Mouse (Mus musculus) bone marrow, adult 2 months (tissue): Measurements from ENCODE around the gene Dcaf15.

Experiments used
- CTCF ChIP-seq: fragments of 200-500 bp; IDR thresholded peaks from 2 replicates; pipeline ENCODE4 v1.5.1; 2011; ENCODE audit warnings: low read length, control low read depth; ENCODE audit not compliant: control insufficient read depth, insufficient read depth
- POLR2A ChIP-seq: fragments of 200-500 bp; IDR thresholded peaks from 2 replicates; pipeline ENCODE4 v1.6.1; 2011; ENCODE audit warnings: low read depth, mild to moderate bottlenecking, control low read depth, low read length, borderline replicate concordance; ENCODE audit not compliant: control insufficient read depth

DNA sequence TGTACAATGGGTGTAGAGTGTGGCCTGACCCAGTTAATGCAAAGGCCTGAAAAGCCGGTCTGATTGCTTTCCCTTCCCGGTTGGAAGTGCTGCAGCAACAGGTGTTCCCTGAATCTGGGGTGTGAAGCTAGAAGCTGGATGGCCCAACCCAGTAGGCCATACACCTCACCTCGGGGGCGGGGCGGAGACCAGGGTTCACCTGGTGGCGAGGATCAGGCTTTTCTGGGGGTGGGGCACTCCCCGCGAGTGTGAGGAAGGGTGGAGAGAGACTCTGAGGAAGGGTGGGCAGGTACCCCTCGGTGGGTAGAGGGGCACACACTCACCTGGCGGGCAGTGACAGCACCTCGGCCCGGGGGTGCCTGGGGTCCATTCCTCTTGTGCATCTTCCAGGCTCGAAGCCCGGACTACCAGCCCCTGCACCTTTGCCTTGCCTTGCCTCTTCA, 42.8 kb upstream of the Dcaf15 start:
- TF ChIP-seq CTCF (no peak), POLR2A (no peak)
